23 mouse cellular contexts compared by ENCODE assay signal in genomic region chr13:64411282-64411681, GRCm38 (mm10). TPM values are rescaled to one million over a fixed set of nuclear protein-coding genes. Genes with fewer than 3 reads are reported as not detected.
DNase-seq lines count a peak whose midpoint lies in the region; ATAC-seq and TF ChIP-seq lines count a peak whose summit lies in the region.
"Had no signal": no experiment of that assay in that cellular context is flagged by ENCODE, and none has a peak within 500 bp of the region (broad histone marks: within the 10 kb centered on the region; RNA-seq: fewer than 3 reads in every experiment).

No protein-coding gene starts in this region.

- intact Hi-C loops in left cerebral cortex, postnatal 4 days (cut with DNase I): no loop called here

- H3K9ac ChIP-seq in heart, postnatal 0 days (replicated peaks; ENCODE audit: low read depth, low read length): no peak overlapping the region
- H3K9ac ChIP-seq in heart, embryonic 12.5 days: no peak overlapping the region
- H3K9ac ChIP-seq in liver, embryonic 14.5 days (replicated peaks): no peak overlapping the region; the same call in 1 of the 2 replicates
- no peak overlapping the region for H3K9ac ChIP-seq in intestine, embryonic 16.5 days (ENCODE audit: low read depth, low read length)
- H3K9ac ChIP-seq in hindbrain, embryonic 11.5 days (ENCODE audit: low read depth, low read length): no peak overlapping the region
- H3K9ac ChIP-seq: forebrain, postnatal 0 days; neural tube, embryonic 15.5 days had no signal

- ATAC-seq in heart, postnatal 0 days (ENCODE audit: insufficient read depth, low read depth): no peak
- no peak for ATAC-seq in heart, embryonic 12.5 days (ENCODE audit: insufficient number of reproducible peaks, low FRiP score)
- ATAC-seq in erythroblast, adult 5-6 weeks (replicated peaks; ENCODE audit: low FRiP score, poor library complexity, severe bottlenecking): peak; percentile 30; the same call in 1 of the 2 replicates
- ATAC-seq in liver, embryonic 14.5 days (ENCODE audit: insufficient read depth): peak; percentile 84
- no peak for ATAC-seq in intestine, embryonic 16.5 days
- no peak for ATAC-seq in hindbrain, embryonic 11.5 days (ENCODE audit: low FRiP score)
- ATAC-seq: forebrain, postnatal 0 days; hindbrain, postnatal 0 days; lung, postnatal 0 days had no signal

- no peak overlapping the region for H3ac ChIP-seq in myocyte (ENCODE audit: control insufficient read depth, insufficient read length)

- H3K4me1 ChIP-seq in heart, postnatal 0 days (ENCODE audit: control insufficient read depth, insufficient read depth): no peaks in the 10 kb centered on the region
- no peaks in the 10 kb centered on the region for H3K4me1 ChIP-seq in heart, embryonic 12.5 days (replicated peaks)
- H3K4me1 ChIP-seq in liver, embryonic 14.5 days (replicated peaks; ENCODE audit: control insufficient read depth in 2 of 2, insufficient read depth in 2 of 2, low read length in 1 of 2): peaks cover 30 to 44% of the 10 kb centered on the region in 2 experiments
- no peaks in the 10 kb centered on the region for H3K4me1 ChIP-seq in intestine, embryonic 16.5 days (ENCODE audit: control insufficient read depth, insufficient read depth, low read length)
- H3K4me1 ChIP-seq in hindbrain, embryonic 11.5 days (replicated peaks; ENCODE audit: control insufficient read depth, insufficient read depth, low read length): no peaks in the 10 kb centered on the region
- H3K4me1 ChIP-seq: embryonic facial prominence, embryonic 10.5 days; hindbrain, embryonic 10.5 days; neural tube, embryonic 15.5 days had no signal

- no peaks in the 10 kb centered on the region for H3K36me3 ChIP-seq in heart, postnatal 0 days (replicated peaks; ENCODE audit: control insufficient read depth, insufficient read depth, low read length)
- no peaks in the 10 kb centered on the region for H3K36me3 ChIP-seq in heart, embryonic 12.5 days
- no peaks in the 10 kb centered on the region for H3K36me3 ChIP-seq in liver, embryonic 14.5 days (replicated peaks; ENCODE audit: control insufficient read depth, insufficient read depth, low read depth)
- H3K36me3 ChIP-seq in myocyte (ENCODE audit: control insufficient read depth, insufficient read depth): no peaks in the 10 kb centered on the region
- H3K36me3 ChIP-seq in intestine, embryonic 16.5 days (ENCODE audit: control insufficient read depth, insufficient read depth, low read length): no peaks in the 10 kb centered on the region
- no peaks in the 10 kb centered on the region for H3K36me3 ChIP-seq in hindbrain, embryonic 11.5 days (ENCODE audit: control insufficient read depth, insufficient read depth, low read length)
- H3K36me3 ChIP-seq: embryonic facial prominence, embryonic 10.5 days; hindbrain, embryonic 10.5 days; neural tube, embryonic 15.5 days had no signal

- TF ChIP-seq POLR2A in myocyte (IDR thresholded peaks at IDR 0.05; ENCODE audit: insufficient read length, low read depth): no peak

- no peaks in the 10 kb centered on the region for H3K79me2 ChIP-seq in myocyte (ENCODE audit: control insufficient read depth, insufficient read depth)

- no peak overlapping the region; the same call in 1 of the 2 replicates for H3K4me2 ChIP-seq in heart, postnatal 0 days (ENCODE audit: low read depth, low read length)
- H3K4me2 ChIP-seq in heart, embryonic 12.5 days: no peak overlapping the region
- H3K4me2 ChIP-seq in liver, embryonic 14.5 days (ENCODE audit: low read depth): peak overlapping the region; percentile 46
- peak overlapping the region; percentile 62 for H3K4me2 ChIP-seq in myocyte (ENCODE audit: low read depth)
- no peak overlapping the region for H3K4me2 ChIP-seq in intestine, embryonic 16.5 days (ENCODE audit: low read depth, low read length)
- H3K4me2 ChIP-seq in hindbrain, embryonic 11.5 days (replicated peaks; ENCODE audit: low read depth, low read length): no peak overlapping the region
- H3K4me2 ChIP-seq: midbrain, embryonic 11.5 days; neural tube, embryonic 15.5 days had no signal

- no peak for DNase-seq in heart, postnatal 0 days (ENCODE audit: low spot score)
- peak; percentile 66 to 73 (median 67) for DNase-seq in liver, embryonic 14.5 days (ENCODE audit: low read depth in 3 of 3, low spot score in 3 of 3)
- no peak for DNase-seq in hindbrain, embryonic 11.5 days (ENCODE audit: low spot score)
- no peak for DNase-seq in left cerebral cortex, postnatal 4 days
- DNase-seq: cerebellum, adult 2 months; cerebellum, postnatal 36 days; forebrain, postnatal 0 days; gastrocnemius, postnatal 25 days; kidney, adult 11 months; layer of hippocampus, adult 9-11 months; right cerebral cortex, adult 18-20 months had no signal

- no peak for TF ChIP-seq CTCF in heart, postnatal 0 days (IDR thresholded peaks at IDR 0.05; ENCODE audit: low read depth)
- TF ChIP-seq CTCF in liver, embryonic 14.5 days (IDR thresholded peaks at IDR 0.05; ENCODE audit: low read depth): no peak

- no peak for TF ChIP-seq EP300 in heart, postnatal 0 days (IDR thresholded peaks at IDR 0.05; ENCODE audit: low read depth)
- TF ChIP-seq EP300 in liver, embryonic 14.5 days (IDR thresholded peaks at IDR 0.05; ENCODE audit: low read depth): peak; percentile 91

- peak overlapping the region; percentile 47; the same call in 1 of the 2 replicates for H3K27ac ChIP-seq in heart, postnatal 0 days (ENCODE audit: low read depth)
- H3K27ac ChIP-seq in heart, embryonic 12.5 days (ENCODE audit: poor library complexity, severe bottlenecking): no peak overlapping the region
- peak overlapping the region; percentile 72 for H3K27ac ChIP-seq in liver, embryonic 14.5 days
- no peak overlapping the region for H3K27ac ChIP-seq in intestine, embryonic 16.5 days (ENCODE audit: low read length)
- no peak overlapping the region for H3K27ac ChIP-seq in hindbrain, embryonic 11.5 days (ENCODE audit: low read depth, low read length)
- H3K27ac ChIP-seq: embryonic facial prominence, embryonic 10.5 days; hindbrain, embryonic 10.5 days; hindbrain, postnatal 0 days; left cerebral cortex, adult 2 months; macrophage; neural tube, embryonic 15.5 days had no signal

- H3K27me3 ChIP-seq in heart, postnatal 0 days (ENCODE audit: control insufficient read depth, insufficient read depth, low read length): no peaks in the 10 kb centered on the region
- H3K27me3 ChIP-seq in heart, embryonic 12.5 days (replicated peaks): no peaks in the 10 kb centered on the region
- no peaks in the 10 kb centered on the region for H3K27me3 ChIP-seq in liver, embryonic 14.5 days (ENCODE audit: control insufficient read depth, insufficient read depth, low read length)
- H3K27me3 ChIP-seq in myocyte (ENCODE audit: control insufficient read depth, insufficient read depth, insufficient read length): no peaks in the 10 kb centered on the region
- no peaks in the 10 kb centered on the region for H3K27me3 ChIP-seq in intestine, embryonic 16.5 days (replicated peaks; ENCODE audit: control insufficient read depth, insufficient read depth, low read length)
- H3K27me3 ChIP-seq in hindbrain, embryonic 11.5 days (ENCODE audit: control insufficient read depth, insufficient read depth, low read length): no peaks in the 10 kb centered on the region
- H3K27me3 ChIP-seq: neural tube, embryonic 15.5 days had no signal

- H3K4me3 ChIP-seq in heart, postnatal 0 days (ENCODE audit: low read depth, low read length): no peak overlapping the region
- H3K4me3 ChIP-seq in heart, embryonic 12.5 days: no peak overlapping the region
- no peak overlapping the region for H3K4me3 ChIP-seq in liver, embryonic 14.5 days (ENCODE audit: insufficient read depth in 1 of 2, low read depth in 2 of 2, low read length in 2 of 2)
- no peak overlapping the region for H3K4me3 ChIP-seq in myocyte
- H3K4me3 ChIP-seq in intestine, embryonic 16.5 days (ENCODE audit: low read length): no peak overlapping the region
- no peak overlapping the region for H3K4me3 ChIP-seq in hindbrain, embryonic 11.5 days (ENCODE audit: low read depth, low read length)
- H3K4me3 ChIP-seq: embryonic facial prominence, embryonic 10.5 days; hindbrain, embryonic 10.5 days; left cerebral cortex, adult 2 months; neural tube, embryonic 15.5 days had no signal

- WGBS in heart, postnatal 0 days: 45% methylated on average over 2 of the region's 2 CpGs
- 39% methylated on average over 2 of the region's 2 CpGs for WGBS in heart, embryonic 12.5 days
- WGBS in liver, embryonic 14.5 days (ENCODE audit: insufficient replicate concordance): 10% methylated on average over 2 of the region's 2 CpGs
- WGBS in intestine, embryonic 16.5 days: 77% methylated on average over 2 of the region's 2 CpGs
- whole genome bisulfite sequencing in hindbrain, embryonic 11.5 days: 91% methylated on average over 2 of the region's 2 CpGs

- no peaks in the 10 kb centered on the region for H3K9me3 ChIP-seq in heart, postnatal 0 days (replicated peaks; ENCODE audit: control insufficient read depth, low read length)
- peaks cover 3% of the 10 kb centered on the region for H3K9me3 ChIP-seq in heart, embryonic 12.5 days (replicated peaks)
- no peaks in the 10 kb centered on the region for H3K9me3 ChIP-seq in liver, embryonic 14.5 days (ENCODE audit: control insufficient read depth, low read length)
- no peaks in the 10 kb centered on the region for H3K9me3 ChIP-seq in intestine, embryonic 16.5 days (ENCODE audit: control insufficient read depth, low read length)
- H3K9me3 ChIP-seq in hindbrain, embryonic 11.5 days (ENCODE audit: control insufficient read depth, low read length): no peaks in the 10 kb centered on the region
- H3K9me3 ChIP-seq: embryonic facial prominence, embryonic 10.5 days; hindbrain, embryonic 10.5 days; neural tube, embryonic 15.5 days had no signal

RNA-seq across cellular contexts. Expression of gene Cdk20, which starts 20.8 kb away (rescaled TPM):
- total RNA-seq in heart, postnatal 0 days (2014; rRNA removed; ENCODE audit: low replicate concordance): 1.9 and 16.2 TPM in 2 replicates
- polyA plus RNA-seq in heart, postnatal 0 days (2015; fragmentation: Nextera tagmentation; extraction: Ambion mirVana): 3.5 and 3.6 TPM in 2 replicates
- 3.9 and 4.0 TPM in 2 replicates for polyA plus RNA-seq in heart, embryonic 12.5 days (2016; fragmentation: Nextera tagmentation; extraction: Ambion mirVana)
- total RNA-seq in erythroblast, adult 5-6 weeks (2015; ENCODE audit: low replicate concordance): 0.63 TPM in 1 of 2 replicates, not detected in the other
- total RNA-seq in erythroblast, adult 5-6 weeks (2017; ENCODE audit: low replicate concordance): 0.51 TPM in 1 of 2 replicates, not detected in the other
- polyA plus RNA-seq in liver, embryonic 14.5 days (2012; rRNA removed): 3.6 and 3.7 TPM in 2 replicates
- polyA plus RNA-seq in liver, embryonic 14.5 days (2014; fragmentation: Nextera tagmentation; extraction: Ambion mirVana): 2.7 and 3.4 TPM in 2 replicates
- polyA plus RNA-seq in myocyte (2012; fragmentation: generic; extraction: Trizol): 11.4 TPM
- polyA plus RNA-seq in intestine, embryonic 16.5 days (2015; fragmentation: Nextera tagmentation; extraction: Ambion mirVana): 9.7 and 11.5 TPM in 2 replicates
- 7.3 and 7.4 TPM in 2 replicates for polyA plus RNA-seq in hindbrain, embryonic 11.5 days (2014; fragmentation: Nextera tagmentation; extraction: Ambion mirVana)
- total RNA-seq in left cerebral cortex, postnatal 4 days (2021): 10 to 100 TPM; 20.0 to 20.1 TPM

RNA-seq across cellular contexts. Expression of gene Ctsl, which starts 40.6 kb away (rescaled TPM):
- total RNA-seq in heart, postnatal 0 days (2014; rRNA removed; ENCODE audit: low replicate concordance): 125 and 153 TPM in 2 replicates
- polyA plus RNA-seq in heart, postnatal 0 days (2015; fragmentation: Nextera tagmentation; extraction: Ambion mirVana): 227 and 232 TPM in 2 replicates
- polyA plus RNA-seq in heart, embryonic 12.5 days (2016; fragmentation: Nextera tagmentation; extraction: Ambion mirVana): 266 and 280 TPM in 2 replicates
- total RNA-seq in erythroblast, adult 5-6 weeks (2015; ENCODE audit: low replicate concordance): 12.5 and 19.9 TPM in 2 replicates
- total RNA-seq in erythroblast, adult 5-6 weeks (2017; ENCODE audit: low replicate concordance): 4.5 and 17.6 TPM in 2 replicates
- 62.5 and 82.2 TPM in 2 replicates for polyA plus RNA-seq in liver, embryonic 14.5 days (2012; rRNA removed)
- 135 and 161 TPM in 2 replicates for polyA plus RNA-seq in liver, embryonic 14.5 days (2014; fragmentation: Nextera tagmentation; extraction: Ambion mirVana)
- 778 TPM for polyA plus RNA-seq in myocyte (2012; fragmentation: generic; extraction: Trizol)
- polyA plus RNA-seq in intestine, embryonic 16.5 days (2015; fragmentation: Nextera tagmentation; extraction: Ambion mirVana): 235 and 256 TPM in 2 replicates
- 122 and 135 TPM in 2 replicates for polyA plus RNA-seq in hindbrain, embryonic 11.5 days (2014; fragmentation: Nextera tagmentation; extraction: Ambion mirVana)
- 100 to 1,000 TPM; 125 to 132 TPM for total RNA-seq in left cerebral cortex, postnatal 4 days (2021)

Comparison
In these comparisons a context has a peak if more than half of its experiments do, and no peak if none do; other contexts are left out.
1. H3K27ac ChIP-seq: peak in heart, postnatal 0 days (single experiment) and liver, embryonic 14.5 days (single experiment); none in heart, embryonic 12.5 days (single experiment), intestine, embryonic 16.5 days (single experiment) and hindbrain, embryonic 11.5 days (single experiment).
2. ATAC-seq: peak in erythroblast, adult 5-6 weeks (single experiment) and liver, embryonic 14.5 days (single experiment); none in heart, postnatal 0 days (single experiment), heart, embryonic 12.5 days (single experiment), intestine, embryonic 16.5 days (single experiment) and hindbrain, embryonic 11.5 days (single experiment).
3. DNase-seq: peak in liver, embryonic 14.5 days (3 of 3); none in heart, postnatal 0 days (single experiment), hindbrain, embryonic 11.5 days (single experiment) and left cerebral cortex, postnatal 4 days (single experiment).
4. H3K4me2 ChIP-seq: peak in liver, embryonic 14.5 days (single experiment) and myocyte (single experiment); none in heart, postnatal 0 days (single experiment), heart, embryonic 12.5 days (single experiment), intestine, embryonic 16.5 days (single experiment) and hindbrain, embryonic 11.5 days (single experiment).